Mouse (Mus musculus): Measurements from ENCODE around the gene Lamc2. TPM values are rescaled to one million over a fixed set of nuclear protein-coding genes. Genes with fewer than 3 reads are reported as not detected.
A peak's percentile ranks its signal among the peaks of the same experiment; 100 is the strongest.

Gene Lamc2
- 6.8 and 8.3 TPM in 2 replicates for polyA plus RNA-seq (2016; fragmentation: Nextera tagmentation; extraction: Ambion mirVana)

- peak; percentile 81 for ATAC-seq (ENCODE audit: insufficient number of reproducible peaks, insufficient read depth, low FRiP score, low TSS enrichment)
- H3K36me3 ChIP-seq: no peaks in the 10 kb centered on the region
- H3K27me3 ChIP-seq: peaks cover 31% of the 10 kb centered on the region
- peak within 1 kb of the TSS; percentile 34 for H3K4me3 ChIP-seq
- no peak within 1 kb of the TSS for H3K27ac ChIP-seq
- peaks cover 6% of the 10 kb centered on the region; the same call in 1 of the 2 replicates for H3K4me1 ChIP-seq
- peak within 1 kb of the TSS; percentile 69 for H3K4me2 ChIP-seq (replicated peaks)
- no peaks in the 10 kb centered on the region for H3K9me3 ChIP-seq
- H3K9ac ChIP-seq: peak within 1 kb of the TSS; percentile 5; the same call in 1 of the 2 replicates
- WGBS: 3% methylated on average over 46 of the region's 46 CpGs
Observed at GRCm38 (mm10) chr1:153185828-153186803, at the start of gene Lamc2. Lamc2 (minus strand) TSS chr1:153186447.

- whole genome bisulfite sequencing: 74% methylated on average over 4 of the region's 4 CpGs
- no peak overlapping the region for H3K9ac ChIP-seq
Observed at GRCm38 (mm10) chr1:153235576-153235975, 49.3 kb upstream of the Lamc2 start.

GRCm38 (mm10) chr1:153231681-153232080 is 45.4 kb upstream of the Lamc2 start:
- no peaks in the 10 kb centered on the region for H3K9me3 ChIP-seq
- H3K9ac ChIP-seq: no peak overlapping the region
- 89% methylated on average over 9 of the region's 9 CpGs for WGBS
- no peak overlapping the region for H3K4me2 ChIP-seq (replicated peaks)
- H3K27ac ChIP-seq: no peak overlapping the region
- no peaks in the 10 kb centered on the region for H3K27me3 ChIP-seq
- no peaks in the 10 kb centered on the region for H3K4me1 ChIP-seq
- H3K36me3 ChIP-seq: peaks cover 53% of the 10 kb centered on the region
- ATAC-seq (ENCODE audit: insufficient number of reproducible peaks, insufficient read depth, low FRiP score, low TSS enrichment): no peak
- no peak overlapping the region for H3K4me3 ChIP-seq

More at GRCm38 (mm10) chr1:153235576-153235975, 49.3 kb upstream of the Lamc2 start:
- ATAC-seq (ENCODE audit: insufficient number of reproducible peaks, insufficient read depth, low FRiP score, low TSS enrichment): no peak
- Histone ChIP-seq H3K4me2 (replicated peaks) (no peak overlapping the region), H3K36me3 (peaks cover 36% of the 10 kb centered on the region), H3K9me3 (no peaks in the 10 kb centered on the region), H3K4me3 (no peak overlapping the region), H3K4me1 (no peaks in the 10 kb centered on the region), H3K27ac (no peak overlapping the region), H3K27me3 (no peaks in the 10 kb centered on the region)

GRCm38 (mm10) chr1:153227916-153228315 is 41.7 kb upstream of the Lamc2 start:
- Histone ChIP-seq H3K36me3 (peaks cover 65% of the 10 kb centered on the region), H3K27me3 (no peaks in the 10 kb centered on the region), H3K4me1 (no peaks in the 10 kb centered on the region), H3K9ac (no peak overlapping the region), H3K27ac (no peak overlapping the region), H3K4me2 (replicated peaks) (no peak overlapping the region), H3K4me3 (no peak overlapping the region), H3K9me3 (no peaks in the 10 kb centered on the region)
- WGBS: 73% methylated on average over 4 of the region's 4 CpGs
- no peak for ATAC-seq (ENCODE audit: insufficient number of reproducible peaks, insufficient read depth, low FRiP score, low TSS enrichment)

GRCm38 (mm10) chr1:153227096-153227495 is 40.8 kb upstream of the Lamc2 start:
- no peaks in the 10 kb centered on the region for H3K9me3 ChIP-seq
- no peak overlapping the region for H3K9ac ChIP-seq
- WGBS: 87% methylated on average over 8 of the region's 8 CpGs
- H3K4me1 ChIP-seq: no peaks in the 10 kb centered on the region
- no peak overlapping the region for H3K4me3 ChIP-seq
- no peak overlapping the region for H3K27ac ChIP-seq
- no peak overlapping the region for H3K4me2 ChIP-seq (replicated peaks)
- no peak for ATAC-seq (ENCODE audit: insufficient number of reproducible peaks, insufficient read depth, low FRiP score, low TSS enrichment)
- no peaks in the 10 kb centered on the region for H3K27me3 ChIP-seq
- peaks cover 70% of the 10 kb centered on the region for H3K36me3 ChIP-seq

GRCm38 (mm10) chr1:153225786-153226725 is 39.8 kb upstream of the Lamc2 start:
- Histone ChIP-seq H3K4me3 (no peak overlapping the region), H3K9ac (no peak overlapping the region), H3K36me3 (peaks cover 73% of the 10 kb centered on the region), H3K27me3 (no peaks in the 10 kb centered on the region), H3K4me2 (replicated peaks) (no peak overlapping the region), H3K4me1 (no peaks in the 10 kb centered on the region), H3K9me3 (no peaks in the 10 kb centered on the region), H3K27ac (0 out of 2 replicates have a peak overlapping the region, but pooled peaks have one; percentile 41)
- 89% methylated on average over 21 of the region's 21 CpGs for WGBS
- ATAC-seq (ENCODE audit: insufficient number of reproducible peaks, insufficient read depth, low FRiP score, low TSS enrichment): no peak

GRCm38 (mm10) chr1:153224331-153224730 is 38.1 kb upstream of the Lamc2 start:
- no peak for ATAC-seq (ENCODE audit: insufficient number of reproducible peaks, insufficient read depth, low FRiP score, low TSS enrichment)
- Histone ChIP-seq H3K4me1 (no peaks in the 10 kb centered on the region), H3K9ac (no peak overlapping the region), H3K36me3 (peaks cover 66% of the 10 kb centered on the region), H3K27ac (0 out of 2 replicates have a peak overlapping the region, but pooled peaks have one; percentile 11), H3K9me3 (no peaks in the 10 kb centered on the region), H3K4me3 (no peak overlapping the region), H3K4me2 (replicated peaks) (no peak overlapping the region), H3K27me3 (no peaks in the 10 kb centered on the region)
- WGBS: 61% methylated on average over 5 of the region's 5 CpGs

GRCm38 (mm10) chr1:153219376-153219775 is 33.1 kb upstream of the Lamc2 start:
- Histone ChIP-seq H3K4me3 (no peak overlapping the region), H3K4me2 (replicated peaks) (no peak overlapping the region), H3K4me1 (no peaks in the 10 kb centered on the region), H3K9ac (no peak overlapping the region), H3K9me3 (no peaks in the 10 kb centered on the region), H3K36me3 (peaks cover 34% of the 10 kb centered on the region), H3K27ac (no peak overlapping the region), H3K27me3 (no peaks in the 10 kb centered on the region)
- WGBS: 62% methylated on average over 9 of the region's 9 CpGs
- ATAC-seq (ENCODE audit: insufficient number of reproducible peaks, insufficient read depth, low FRiP score, low TSS enrichment): no peak

- Histone ChIP-seq H3K27ac (no peak overlapping the region), H3K27me3 (no peaks in the 10 kb centered on the region), H3K9ac (no peak overlapping the region), H3K36me3 (peaks cover 17% of the 10 kb centered on the region), H3K4me3 (no peak overlapping the region), H3K9me3 (no peaks in the 10 kb centered on the region), H3K4me1 (no peaks in the 10 kb centered on the region), H3K4me2 (replicated peaks) (no peak overlapping the region)
- WGBS: 73% methylated on average over 4 of the region's 4 CpGs
- no peak for ATAC-seq (ENCODE audit: insufficient number of reproducible peaks, insufficient read depth, low FRiP score, low TSS enrichment)
Observed at GRCm38 (mm10) chr1:153216516-153216915, 30.3 kb upstream of the Lamc2 start.

- no peak overlapping the region for H3K4me3 ChIP-seq
- WGBS: 69% methylated on average over 5 of the region's 5 CpGs
- no peak overlapping the region for H3K9ac ChIP-seq
- peaks cover 9% of the 10 kb centered on the region; the same call in 1 of the 2 replicates for H3K36me3 ChIP-seq
- no peak overlapping the region for H3K27ac ChIP-seq
- no peaks in the 10 kb centered on the region for H3K9me3 ChIP-seq
- ATAC-seq (ENCODE audit: insufficient number of reproducible peaks, insufficient read depth, low FRiP score, low TSS enrichment): no peak
- no peak overlapping the region for H3K4me2 ChIP-seq (replicated peaks)
- H3K27me3 ChIP-seq: no peaks in the 10 kb centered on the region
- no peaks in the 10 kb centered on the region for H3K4me1 ChIP-seq
Observed at GRCm38 (mm10) chr1:153215676-153216075, 29.4 kb upstream of the Lamc2 start.

GRCm38 (mm10) chr1:153210992-153211391 is 24.7 kb upstream of the Lamc2 start:
- no peak overlapping the region for H3K4me3 ChIP-seq
- no peaks in the 10 kb centered on the region for H3K9me3 ChIP-seq
- WGBS: 32% methylated on average over 4 of the region's 4 CpGs
- no peaks in the 10 kb centered on the region for H3K4me1 ChIP-seq
- no peak overlapping the region for H3K27ac ChIP-seq
- H3K9ac ChIP-seq: no peak overlapping the region
- no peak for ATAC-seq (ENCODE audit: insufficient number of reproducible peaks, insufficient read depth, low FRiP score, low TSS enrichment)
- no peaks in the 10 kb centered on the region for H3K27me3 ChIP-seq
- no peaks in the 10 kb centered on the region for H3K36me3 ChIP-seq
- no peak overlapping the region for H3K4me2 ChIP-seq (replicated peaks)
